Mouse (Mus musculus): ENCODE measurements around the gene St7.

GRCm38 (mm10) chr6:17938631-17939346 is 246.1 kb downstream of the St7 start:
- TF ChIP-seq CTCF (IDR thresholded peaks at IDR 0.05; ENCODE audit: low read depth), result no peak
- TF ChIP-seq EP300 (IDR thresholded peaks at IDR 0.05; ENCODE audit: low read depth), result no peak

Measured in heart, postnatal 0 days (tissue).